Mouse (Mus musculus): ENCODE measurements around the gene Fastkd2.

The Fastkd2 gene

DNA sequence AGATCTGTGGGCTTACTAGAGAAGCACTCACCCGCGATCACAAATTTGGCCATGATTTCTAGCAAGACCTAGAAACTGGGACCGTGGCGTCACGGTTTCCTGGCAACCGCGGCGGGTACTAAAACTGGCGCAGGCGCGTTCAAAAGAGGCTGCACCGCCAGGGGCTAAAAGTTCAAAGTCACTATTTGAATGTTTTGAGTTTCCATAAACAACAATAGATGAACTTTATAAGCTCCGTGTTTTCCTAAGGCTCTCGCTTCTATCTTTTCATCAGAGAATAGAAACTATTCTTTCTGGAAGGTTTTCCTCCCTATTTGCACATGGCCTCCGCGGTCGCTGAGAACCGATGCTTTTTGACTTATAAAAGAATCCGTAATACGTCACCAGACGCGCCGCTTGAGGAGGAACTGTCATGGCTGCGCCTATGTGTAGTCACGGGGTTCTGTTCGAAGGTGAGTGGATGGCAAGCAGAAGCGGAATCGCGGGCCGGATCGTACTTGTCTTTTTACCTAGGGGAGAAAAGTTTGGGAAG, at the start of gene Fastkd2, which contains the start of gene Mdh1b:
TSS of gene Fastkd2 (plus strand) at position 375 of the 532 bp plus-strand sequence.
TSS of gene Mdh1b (minus strand) at position 79 of the 532 bp plus-strand sequence.
- DNase-seq, result peak; percentile 92

GRCm38 (mm10) chr1:63686827-63687226, 43.6 kb upstream of the Fastkd2 start, which contains the start of gene Dytn:
Dytn (minus strand) TSS chr1:63686927.
- DNase-seq, result no peak

- DNase-seq, result no peak
Observed at GRCm38 (mm10) chr1:63696861-63697260, 33.6 kb upstream of the Fastkd2 start.

DNA sequence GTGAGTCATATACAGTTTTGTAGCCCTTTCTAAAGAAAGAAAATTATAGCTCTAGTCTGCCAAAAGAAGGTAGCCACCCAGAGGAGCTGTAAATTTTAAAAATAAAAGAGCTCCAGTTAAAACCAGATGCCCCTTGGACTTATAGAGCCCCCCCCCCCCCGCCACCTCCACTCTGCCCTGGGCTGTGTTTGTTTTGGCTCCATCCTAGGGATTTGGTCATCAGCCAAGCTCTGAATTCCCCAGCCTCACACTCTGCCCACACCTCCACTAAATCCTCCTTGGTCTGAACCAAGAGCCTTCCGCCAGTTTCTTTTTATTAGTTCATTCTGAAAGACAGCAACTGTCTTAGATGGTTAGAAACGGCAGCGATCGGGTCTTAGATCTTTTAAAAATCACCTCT, 24.7 kb upstream of the Fastkd2 start:
- peak in 1 of 2 experiments; percentile 14 for DNase-seq

GRCm38 (mm10) chr1:63708876-63709275, 21.5 kb upstream of the Fastkd2 start:
- no peak for DNase-seq

GRCm38 (mm10) chr1:63720161-63720560, 10.3 kb upstream of the Fastkd2 start:
- DNase-seq, result no peak

DNA sequence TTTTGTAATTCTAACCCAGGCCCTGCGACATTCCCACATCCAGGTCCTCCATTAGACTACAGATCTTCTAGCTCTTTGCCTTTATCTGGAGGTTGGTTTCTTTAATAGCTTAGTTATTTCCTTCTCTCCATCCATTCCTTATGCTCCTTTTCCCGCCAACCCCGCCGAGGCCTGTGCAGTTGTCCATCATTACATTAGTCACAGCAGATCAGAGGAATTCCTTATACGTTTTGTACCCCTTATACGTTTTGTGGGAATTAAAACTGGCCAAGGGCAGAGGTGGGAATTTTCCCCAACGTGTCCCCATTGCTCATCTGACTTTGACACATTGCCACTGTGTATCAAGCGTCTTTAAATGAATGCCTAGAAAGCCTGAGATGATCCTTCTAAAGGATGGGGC, 618 bp upstream of the Fastkd2 start:
- no peak for DNase-seq

- DNase-seq, result no peak
Observed at GRCm38 (mm10) chr1:63756005-63756404, 25.6 kb downstream of the Fastkd2 start.

- DNase-seq, result peak; percentile 26 to 54
Observed at GRCm38 (mm10) chr1:63763212-63763694, 32.8 kb downstream of the Fastkd2 start.

DNA sequence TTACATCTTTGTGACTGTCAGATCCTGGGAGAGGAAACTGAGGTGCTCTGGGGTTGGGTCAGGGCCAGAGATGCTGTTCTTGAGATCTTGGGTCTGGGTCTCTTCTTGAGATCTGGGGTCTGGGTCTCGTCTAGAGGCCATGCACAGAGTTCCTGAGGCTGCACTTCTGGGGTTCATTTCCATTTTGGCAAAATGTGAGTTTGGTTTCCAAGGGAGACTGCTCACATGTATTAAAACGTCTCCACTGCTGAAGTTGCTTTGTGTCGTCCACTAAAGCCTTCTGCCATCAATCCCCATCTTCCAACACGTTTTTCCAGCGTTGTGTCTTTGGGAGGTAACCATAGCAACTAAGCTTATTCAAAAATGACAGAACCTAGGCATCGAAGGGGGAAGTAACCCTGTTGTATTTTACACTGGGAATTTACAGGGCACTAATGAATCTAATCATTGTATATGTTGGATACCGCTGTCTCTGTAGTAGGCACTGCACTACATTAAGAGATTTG, 33.5 kb downstream of the Fastkd2 start:
- no peak for DNase-seq

DNA sequence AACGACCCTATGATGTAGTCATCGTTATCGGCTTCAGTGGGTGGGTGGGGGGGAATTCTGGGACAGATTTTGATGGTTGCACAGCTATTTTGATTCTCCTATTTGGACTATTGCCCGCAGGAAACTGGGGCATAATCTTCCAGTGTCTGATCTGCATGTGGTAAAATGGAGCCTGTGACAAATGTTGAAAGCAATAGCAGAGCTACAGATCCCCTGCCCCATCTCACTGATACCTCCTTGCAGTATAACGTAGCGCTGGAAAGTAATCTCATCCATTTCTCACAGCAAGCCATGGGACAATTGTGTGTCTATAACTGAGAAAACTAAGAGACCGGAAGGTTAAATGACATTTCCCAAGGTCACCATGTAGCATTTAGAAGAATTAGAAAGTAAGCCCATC, 34.0 kb downstream of the Fastkd2 start:
- DNase-seq, result no peak

DNA sequence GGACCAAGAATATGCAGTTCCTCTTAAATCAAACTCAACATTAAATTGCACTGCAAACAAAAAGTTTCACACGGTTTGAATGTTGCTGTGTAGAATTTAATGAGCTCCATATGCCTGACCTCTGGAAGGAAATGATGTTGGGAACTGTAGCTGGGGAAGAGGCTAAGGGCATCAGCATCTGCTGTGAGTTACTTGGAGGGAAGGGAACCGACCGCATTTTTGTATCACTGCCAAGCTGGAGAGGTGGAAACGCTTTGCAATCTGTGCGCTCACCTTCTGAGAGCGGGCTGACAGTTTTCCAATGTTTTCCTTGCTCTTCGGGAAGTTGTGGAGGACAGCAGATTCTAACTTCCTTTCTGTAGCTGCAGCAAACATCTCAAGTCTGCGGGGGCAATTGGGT, 37.7 kb downstream of the Fastkd2 start:
- no peak for DNase-seq

DNA sequence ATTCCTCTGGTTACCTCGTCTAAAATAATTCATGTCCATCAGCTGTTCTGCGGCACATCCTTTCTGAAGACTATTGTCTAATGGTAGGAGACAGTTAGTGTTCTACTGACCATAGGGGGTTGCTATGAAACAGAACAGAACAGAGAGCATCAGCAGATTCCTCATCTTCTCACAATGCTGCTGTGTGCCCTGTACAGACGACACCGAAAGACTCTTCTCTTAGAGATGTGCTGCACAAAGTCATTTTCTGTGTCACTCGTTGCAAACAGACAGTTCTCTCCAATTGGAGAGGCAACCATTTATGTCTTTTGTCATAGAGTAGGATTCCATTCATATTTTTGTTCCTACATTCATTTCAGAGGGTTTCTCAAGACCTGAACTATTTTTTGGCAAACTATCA, 38.8 kb downstream of the Fastkd2 start, which contains the start of gene 4933402D24Rik:
TSS of gene 4933402D24Rik (minus strand) at position 101 of the 400 bp plus-strand sequence.
- no peak for DNase-seq

DNA sequence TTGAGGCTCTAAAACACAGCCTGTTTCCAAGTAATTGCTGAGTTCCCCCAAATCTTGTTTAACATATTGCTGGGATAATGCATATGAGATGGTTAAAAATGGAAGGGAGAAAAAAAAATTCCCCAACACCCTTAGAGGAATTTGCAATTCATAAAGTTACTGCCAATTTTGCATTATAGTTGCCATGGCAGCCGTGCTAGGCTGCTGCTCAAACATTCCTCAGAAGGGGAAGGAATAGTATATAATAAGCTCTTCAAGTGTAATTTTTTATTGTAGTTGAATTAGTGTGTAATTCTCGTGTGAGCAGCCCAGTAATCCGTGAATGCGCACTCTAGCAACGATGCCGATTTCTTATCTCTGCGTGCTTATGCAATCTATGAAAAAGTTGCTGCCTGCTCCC, 39.9 kb downstream of the Fastkd2 start:
- no peak for DNase-seq

DNA sequence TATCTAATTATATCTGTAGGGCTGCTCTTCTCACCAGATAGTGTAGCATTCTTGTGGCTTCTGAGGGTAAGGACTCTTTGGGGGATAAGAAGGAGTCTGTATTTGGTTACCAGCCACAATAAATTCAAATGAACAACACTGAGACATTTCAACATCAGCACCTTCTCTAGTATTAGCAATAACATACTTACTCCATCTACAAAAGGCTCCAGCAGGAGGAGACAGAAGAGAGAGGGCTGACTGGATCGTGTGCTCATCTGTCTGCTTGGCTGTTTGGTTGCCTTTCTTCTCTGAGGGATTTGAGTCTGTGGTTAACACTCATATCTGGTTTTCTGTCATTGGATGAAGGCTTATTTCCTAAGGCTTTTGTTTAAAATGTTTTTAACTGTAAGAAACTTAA, 46.0 kb downstream of the Fastkd2 start:
- DNase-seq, result no peak

GRCm38 (mm10) chr1:63776902-63777630, 46.7 kb downstream of the Fastkd2 start:
- no peak for DNase-seq

- no peak for DNase-seq
Observed at GRCm38 (mm10) chr1:63794326-63794725, 63.9 kb downstream of the Fastkd2 start.
